Mouse (Mus musculus): ENCODE results near the gene Fam185a.

Gene Fam185a

DNA sequence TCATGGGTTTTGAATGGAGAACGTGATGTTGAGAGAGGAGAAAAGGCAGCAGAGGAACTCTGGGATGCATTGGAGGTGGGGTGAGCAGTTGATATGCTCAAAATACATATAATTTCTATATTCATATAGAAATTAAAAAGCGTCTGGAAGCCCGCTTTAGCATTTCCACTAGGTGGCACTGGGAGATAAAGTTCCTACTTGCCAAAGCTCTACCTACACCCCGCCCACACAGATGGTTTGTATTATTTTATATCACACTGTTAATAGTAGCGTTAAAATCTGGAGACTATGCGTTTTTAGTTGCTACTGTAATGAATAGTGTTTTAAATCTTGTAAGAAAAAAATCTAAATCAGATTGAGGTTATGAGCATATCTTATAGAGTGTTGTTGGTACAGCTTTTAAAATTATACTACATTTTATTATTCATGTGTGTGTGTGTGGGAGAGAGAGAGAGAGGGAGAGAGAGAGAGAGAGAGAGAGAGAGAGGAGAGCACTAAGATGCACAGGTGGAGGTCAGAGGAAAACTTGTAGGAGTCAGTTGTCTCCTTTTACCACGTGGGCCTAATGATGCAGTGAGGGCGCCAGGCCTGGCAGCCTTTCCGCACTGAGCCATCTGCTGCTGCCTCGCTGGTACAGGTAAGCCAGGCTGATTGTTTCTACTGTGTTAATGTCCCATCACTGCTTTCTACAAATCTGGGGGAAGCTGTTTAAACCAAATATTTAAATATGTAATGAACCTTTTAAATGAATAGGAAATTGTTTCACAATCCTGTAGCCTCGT is 9.6 kb downstream of the Fam185a start:
- DNase-seq, result no peak

DNA sequence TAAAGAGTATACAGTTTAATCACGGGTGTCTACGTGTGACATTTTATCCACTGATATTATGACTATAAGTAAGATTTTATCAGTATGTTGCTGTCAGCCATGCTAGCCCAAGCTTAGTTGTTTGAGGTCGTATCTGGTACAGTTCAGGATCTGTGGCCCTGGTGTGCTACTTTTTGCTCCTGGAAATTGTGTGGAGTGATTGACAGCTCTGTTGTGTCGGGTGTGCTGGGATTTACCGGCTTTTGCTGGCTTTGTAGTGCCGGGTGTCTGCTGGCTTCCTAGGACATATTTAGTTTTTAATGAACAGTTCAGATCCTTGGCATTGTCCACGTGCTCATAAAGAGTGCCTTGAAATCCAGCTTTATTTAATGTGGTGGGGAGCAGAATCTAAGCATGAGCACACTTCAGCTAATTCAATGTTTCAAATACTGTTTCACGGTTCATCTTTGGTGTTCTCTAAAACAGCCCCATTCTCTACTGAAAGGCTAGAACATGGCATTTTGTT is 11.8 kb downstream of the Fam185a start:
- no peak for DNase-seq

DNA sequence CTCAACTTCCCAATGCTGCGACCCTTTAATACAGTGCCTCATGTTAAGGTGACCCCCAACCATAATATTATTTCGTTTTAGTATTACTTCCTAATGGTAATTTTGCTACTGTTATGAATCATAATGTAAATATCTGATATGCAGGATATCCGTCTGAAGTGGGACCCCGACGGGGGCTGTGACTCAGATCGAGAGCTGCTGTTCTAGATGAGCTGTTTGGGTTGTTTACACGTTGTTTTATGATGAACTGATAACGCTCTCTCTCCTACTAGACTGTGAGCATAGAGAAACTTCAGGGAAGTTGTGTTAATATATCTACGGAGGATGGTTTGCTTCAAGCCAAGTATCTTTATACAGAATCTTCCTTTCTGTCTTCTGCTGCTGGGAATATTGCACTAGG is 13.7 kb downstream of the Fam185a start:
- DNase-seq, result no peak

DNA sequence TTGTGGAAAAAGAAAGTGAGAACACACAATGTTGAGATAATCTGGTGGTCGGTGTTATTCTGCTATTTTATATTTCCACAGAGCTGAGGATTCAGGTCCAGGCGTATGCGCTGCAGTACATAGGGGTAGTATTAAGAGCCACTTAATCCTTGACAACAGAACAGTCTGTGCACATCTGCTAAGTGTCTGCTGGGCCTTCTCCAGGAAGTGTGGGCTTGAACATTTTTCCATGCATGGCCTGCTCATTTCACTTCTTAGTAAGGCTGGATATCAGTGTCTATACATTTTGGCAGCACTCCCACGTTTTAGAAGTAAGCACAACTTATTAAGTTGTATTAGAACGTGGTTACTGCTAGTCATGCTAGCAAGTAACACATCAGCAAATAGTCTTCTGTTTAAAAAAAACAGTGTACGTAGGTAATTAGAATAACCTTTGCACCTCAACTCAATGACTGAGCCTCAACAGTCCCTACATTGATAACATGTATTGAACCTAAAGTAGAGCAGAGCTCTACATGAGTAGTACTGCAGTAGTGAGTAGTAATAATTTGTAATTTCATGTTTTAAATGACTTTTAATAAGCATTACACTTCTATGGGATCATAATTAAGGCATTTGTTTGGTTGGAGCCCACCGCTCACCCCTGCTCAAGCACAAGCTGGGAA is 14.8 kb downstream of the Fam185a start:
- no peak for DNase-seq

DNA sequence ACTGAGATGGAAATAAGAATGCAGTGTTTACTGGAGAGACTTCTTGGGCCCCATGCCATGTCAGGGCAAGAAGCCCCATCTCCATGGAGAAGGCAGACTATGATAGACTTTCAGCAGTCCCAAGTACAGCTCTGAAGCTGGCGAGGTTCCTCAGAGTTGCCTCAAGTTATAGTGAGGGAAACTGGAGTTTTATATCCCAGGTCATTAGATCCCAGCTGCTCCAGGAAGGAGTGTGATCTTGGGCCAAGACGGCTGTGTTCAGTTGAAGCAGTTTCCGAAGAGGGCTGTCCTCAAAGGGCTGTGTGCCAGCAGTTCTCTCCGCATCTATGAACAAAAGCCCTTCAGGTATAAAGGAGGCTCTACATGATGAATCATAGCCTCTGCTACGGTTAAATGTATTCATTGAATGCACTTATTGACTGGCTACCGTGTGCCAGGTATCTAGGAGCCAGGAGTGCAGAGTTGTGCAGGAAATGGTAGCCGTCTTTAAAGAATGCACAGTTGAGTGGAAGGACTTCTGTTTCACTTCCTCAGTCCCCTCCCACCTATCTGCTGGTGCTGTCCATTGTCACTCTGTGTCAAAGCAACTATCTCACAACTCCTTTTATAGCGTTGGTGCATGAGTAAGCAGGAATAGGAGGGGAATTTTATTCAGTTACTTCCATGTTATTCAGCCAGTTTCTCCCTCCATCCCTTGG is 16.2 kb downstream of the Fam185a start:
- peak; percentile 93 for DNase-seq

GRCm38 (mm10) chr5:21467387-21467786 is 42.6 kb downstream of the Fam185a start:
- peak; percentile 56 for DNase-seq

DNA sequence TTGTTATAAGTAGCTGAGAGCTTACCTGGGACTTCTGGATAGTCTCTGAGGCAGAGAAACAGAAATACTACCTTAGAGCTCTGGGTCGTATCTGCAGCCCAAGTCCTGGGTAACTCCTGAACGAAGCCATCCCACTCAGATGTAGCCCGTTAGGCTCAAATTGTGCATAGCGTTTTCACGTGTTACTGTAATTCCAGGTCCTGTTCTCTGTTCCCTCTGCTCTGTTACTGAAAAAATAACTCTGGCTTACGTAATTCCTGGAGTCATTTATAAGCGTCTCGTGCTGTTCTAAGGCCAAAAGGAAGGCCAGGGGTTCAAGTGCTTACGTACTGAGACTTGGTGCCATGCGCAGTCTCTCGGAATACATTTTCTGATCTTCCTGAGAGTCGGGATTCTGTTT is 43.3 kb downstream of the Fam185a start:
- DNase-seq, result peak; percentile 51

GRCm38 (mm10) chr5:21478428-21478827 is 53.7 kb downstream of the Fam185a start:
- DNase-seq, result no peak

GRCm38 (mm10) chr5:21479746-21480145 is 55.0 kb downstream of the Fam185a start:
- no peak for DNase-seq

GRCm38 (mm10) chr5:21481521-21481920 is 56.8 kb downstream of the Fam185a start:
- no peak for DNase-seq

DNA sequence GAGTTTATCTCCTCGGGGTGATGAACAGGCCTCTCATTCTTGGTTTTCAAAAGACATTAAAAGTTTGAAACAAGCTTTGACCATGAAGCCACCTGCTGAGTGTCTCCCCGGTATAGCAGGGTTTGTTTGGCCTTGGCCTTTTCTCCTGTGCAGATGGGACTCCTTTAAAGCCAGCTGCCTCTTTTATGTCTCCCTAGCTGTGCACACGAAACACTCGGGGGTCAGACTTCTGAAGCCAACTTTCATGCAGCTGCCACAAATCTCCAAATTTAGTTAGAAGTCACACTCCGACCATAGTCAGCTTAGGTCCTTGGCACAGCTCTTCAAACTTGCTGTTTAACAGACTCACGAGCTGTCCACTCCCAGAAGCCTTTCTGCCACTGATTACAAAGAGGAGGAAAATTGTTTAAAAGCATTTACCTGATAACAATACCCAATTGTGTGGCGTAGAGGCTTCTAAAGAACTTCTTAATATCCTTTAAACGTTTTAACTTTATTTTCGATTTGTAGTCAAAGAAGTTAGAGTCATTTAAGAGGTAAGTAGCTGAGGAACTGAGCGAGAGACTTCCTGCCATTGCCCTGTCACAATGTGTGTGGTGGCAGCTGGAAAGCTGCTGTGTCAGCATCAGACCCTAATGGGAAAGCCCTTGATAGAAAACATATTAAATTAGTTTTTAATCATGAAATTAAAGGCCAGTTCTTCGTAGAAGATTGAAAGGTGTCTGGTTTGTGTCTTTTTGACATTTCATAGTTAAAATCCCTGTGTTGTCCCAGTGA is 57.9 kb downstream of the Fam185a start:
- peak; percentile 85 for DNase-seq

- DNase-seq, result peak; percentile 58
These were observed 58.5 kb downstream of the Fam185a start for GRCm38 (mm10) chr5:21483275-21483674.

DNA sequence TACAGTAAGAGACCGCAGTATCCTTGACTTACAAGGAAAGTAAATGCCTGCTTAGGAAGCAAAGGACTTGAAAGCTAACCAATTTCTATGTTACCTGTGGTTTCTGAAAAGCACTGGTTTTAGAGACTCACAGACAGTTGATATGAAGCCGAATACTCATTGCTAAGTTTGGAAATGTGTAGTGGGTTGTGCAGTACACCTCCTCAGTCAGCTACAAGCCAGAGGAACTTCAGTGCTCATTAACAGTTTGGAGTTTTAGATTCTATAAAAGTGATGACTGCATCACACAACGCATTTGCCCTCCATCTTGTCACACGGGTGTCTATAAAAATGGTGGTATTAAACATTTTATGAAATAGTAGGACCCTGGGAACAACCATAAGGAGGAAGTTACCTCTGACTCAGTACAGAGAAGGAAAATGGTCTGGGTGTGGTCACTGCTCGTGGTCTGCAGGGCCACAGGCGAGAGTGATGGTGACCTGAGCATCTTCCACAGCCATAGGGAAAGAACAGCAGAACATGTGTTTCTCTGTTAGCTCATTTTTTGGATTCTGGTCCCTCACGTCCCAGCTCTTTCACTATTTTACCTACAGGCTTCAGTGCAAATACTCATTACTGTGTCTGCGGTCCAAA is 60.6 kb downstream of the Fam185a start:
- no peak for DNase-seq

DNA sequence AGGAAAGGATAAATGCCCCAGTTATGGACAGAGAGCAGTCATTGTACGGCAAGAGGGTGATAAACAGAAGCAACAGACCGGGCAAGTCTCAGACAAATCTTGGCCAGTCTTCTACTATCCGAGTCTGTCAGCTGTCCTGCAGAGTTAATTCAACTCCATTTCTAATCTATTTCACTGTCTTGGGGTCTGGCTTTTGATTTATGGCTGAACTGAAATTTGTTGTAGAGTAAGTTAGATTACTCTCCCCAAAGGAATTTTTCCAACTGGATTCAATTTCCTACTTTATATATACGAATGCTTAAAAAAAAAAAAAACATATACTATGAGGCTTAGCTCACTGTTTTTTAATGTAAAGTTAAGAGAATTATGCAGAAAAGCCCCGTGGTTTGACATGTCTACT is 62.0 kb downstream of the Fam185a start:
- no peak for DNase-seq

GRCm38 (mm10) chr5:21487306-21487705 is 62.5 kb downstream of the Fam185a start:
- DNase-seq, result no peak

- peak; percentile 87 for DNase-seq
These were observed 63.0 kb downstream of the Fam185a start for GRCm38 (mm10) chr5:21487716-21488115.

DNA sequence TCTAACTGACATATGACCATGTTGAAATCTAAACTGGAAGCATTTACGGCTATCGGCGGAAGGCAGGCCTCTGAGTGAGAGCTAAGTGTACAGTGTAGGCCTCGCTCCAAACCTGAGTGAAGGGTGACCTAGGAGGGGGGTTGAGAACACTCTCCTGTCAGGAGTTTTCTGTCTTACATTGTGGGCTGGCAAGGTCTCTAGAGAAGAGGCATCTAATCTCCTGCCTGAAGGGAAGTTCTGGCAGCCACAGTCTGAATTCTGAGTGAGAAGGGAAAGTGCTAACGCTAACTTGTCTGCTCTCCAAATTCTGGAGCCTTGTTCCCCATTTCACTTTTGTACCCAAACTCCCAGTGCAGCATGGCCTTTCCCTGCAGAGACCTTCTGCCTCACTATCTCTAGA is 63.7 kb downstream of the Fam185a start:
- peak; percentile 90 for DNase-seq

DNA sequence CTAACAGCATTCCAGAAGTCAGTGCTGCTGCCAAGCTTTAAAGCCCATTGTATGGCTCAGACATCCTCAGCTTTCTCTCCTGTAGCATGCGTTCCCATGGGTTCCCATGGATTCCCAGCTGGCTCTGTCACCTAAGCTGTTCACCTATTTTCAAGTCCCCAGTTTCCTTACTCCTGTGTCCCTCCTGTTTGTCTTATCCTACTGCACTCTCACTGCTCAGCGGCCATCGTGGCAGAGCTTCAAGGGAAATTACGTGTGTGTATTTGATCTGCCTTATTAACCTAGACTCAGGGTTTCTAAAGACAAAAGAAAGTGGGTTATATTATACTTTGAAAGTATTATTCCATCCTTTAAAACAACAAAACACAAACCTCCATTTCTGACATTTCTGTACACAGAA is 64.4 kb downstream of the Fam185a start:
- DNase-seq, result peak; percentile 71

- DNase-seq, result peak; percentile 52
These were observed 66.7 kb downstream of the Fam185a start for GRCm38 (mm10) chr5:21491469-21491868.

DNA sequence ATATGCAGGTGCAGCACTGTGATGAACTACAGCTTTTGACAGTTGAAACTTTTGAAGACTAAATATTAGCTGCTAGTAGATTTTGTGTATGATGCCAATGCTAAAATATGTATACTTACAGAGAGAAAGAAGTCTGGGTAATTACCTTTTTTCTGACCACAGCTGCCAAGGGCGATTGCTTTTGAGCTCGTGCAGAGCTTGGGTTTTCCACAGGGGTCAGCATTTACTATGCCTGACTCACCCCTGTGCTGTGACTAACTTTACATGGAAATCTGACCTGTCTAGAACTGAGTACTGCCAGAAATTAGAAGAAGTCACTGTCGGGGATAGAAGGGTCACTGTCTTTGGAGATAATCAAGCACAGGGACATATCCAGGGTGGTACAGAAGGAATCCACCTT is 67.5 kb downstream of the Fam185a start:
- peak; percentile 45 for DNase-seq

DNA sequence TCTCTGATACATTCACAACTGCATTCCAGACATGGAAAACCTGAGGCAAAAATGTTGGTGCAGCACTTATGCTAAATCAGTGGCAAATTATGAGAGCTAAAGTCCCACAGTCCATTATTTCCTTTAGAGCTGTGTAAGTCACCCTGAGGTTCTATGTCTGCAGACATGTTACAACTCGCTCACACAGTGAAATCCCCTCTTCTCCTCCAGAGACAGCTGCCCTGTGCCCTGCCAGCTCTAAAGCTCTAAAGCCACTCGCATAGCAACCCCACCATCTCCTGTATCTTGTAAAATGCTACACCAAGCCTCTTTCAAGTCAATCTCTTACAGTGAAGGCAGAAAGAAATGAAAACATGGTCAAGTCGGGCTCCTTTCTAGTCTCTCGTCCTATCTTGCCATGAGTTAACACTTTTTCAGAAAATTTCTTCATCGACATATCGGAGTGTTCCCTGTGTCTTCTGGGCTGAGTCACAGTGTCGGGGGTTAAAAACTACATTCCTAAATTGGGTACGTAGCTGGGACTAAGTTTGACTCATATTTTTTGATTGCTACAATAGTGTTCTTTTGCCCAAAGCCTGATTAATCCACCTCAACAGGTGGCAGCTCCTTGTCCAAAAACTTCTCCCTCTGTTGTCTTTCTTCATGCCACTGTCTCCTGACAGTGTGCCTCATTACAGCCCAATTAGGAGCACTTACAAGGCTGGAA is 68.7 kb downstream of the Fam185a start:
- peak; percentile 83 for DNase-seq

- peak; percentile 79 for DNase-seq
These were observed 70.0 kb downstream of the Fam185a start for GRCm38 (mm10) chr5:21494781-21495180.
